Mouse (Mus musculus) cortical plate, adult 2 months (tissue): ENCODE data around the gene Zfp365.

Experiments used
- CTCF ChIP-seq: fragments of 200-500 bp; IDR thresholded peaks from 2 replicates; pipeline ENCODE4 v1.5.1; 2011; ENCODE audit warnings: mild to moderate bottlenecking, control low read depth, low read length; ENCODE audit not compliant: insufficient read depth; ENCODE audit errors: extremely low read depth
- POLR2A ChIP-seq: fragments of 200-500 bp; IDR thresholded peaks from 2 replicates; pipeline ENCODE4 v1.6.1; 2011; ENCODE audit warnings: mild to moderate bottlenecking, low read length, control low read depth; ENCODE audit not compliant: insufficient read depth; ENCODE audit errors: extremely low read depth

DNA sequence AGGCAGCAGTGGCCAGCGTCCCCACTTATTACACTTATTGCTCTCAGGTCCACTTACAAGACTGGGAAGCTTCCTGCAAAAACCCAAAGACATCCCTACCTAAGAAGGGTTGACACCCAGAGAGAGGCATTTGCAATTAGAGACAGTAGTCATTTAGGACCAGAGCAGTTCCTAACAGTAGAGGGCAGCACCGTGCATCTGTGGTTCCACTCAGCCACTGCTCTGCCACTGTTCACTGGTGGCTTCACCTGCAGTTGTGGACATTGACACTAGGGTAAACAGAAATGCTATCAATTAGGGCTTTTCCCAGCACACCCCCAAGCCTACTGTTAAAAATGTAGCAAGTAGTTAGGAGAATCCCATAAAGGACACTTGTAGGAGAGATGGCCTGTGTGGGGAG lies 40.7 kb downstream of the Zfp365 start:
- TF ChIP-seq POLR2A (no peak), CTCF (peak; percentile 93)
